Mouse (Mus musculus) thymus, adult 2 months (tissue): Measurements from ENCODE around the gene Abcg1. TPM values are rescaled to one million over a fixed set of nuclear protein-coding genes. Genes with fewer than 3 reads are reported as not detected.
A peak's percentile ranks its signal among the peaks of the same experiment; 100 is the strongest.

Experiments
- DNase-seq: peaks from one replicate; pipeline ENCODE4 v3.0.0; 2021
- H3K27ac ChIP-seq: fragments of 200-500 bp; 2 replicates; pipeline ENCODE4 v1.5.1; 2012; ENCODE audit warnings: low read length, control low read depth; ENCODE audit not compliant: control insufficient read depth, insufficient read depth
- H3K27me3 ChIP-seq: fragments of 200-500 bp; 2 replicates; pipeline ENCODE4 v1.6.1; 2012; ENCODE audit warnings: mild to moderate bottlenecking, low read length, moderate library complexity, mixed read lengths; ENCODE audit not compliant: control insufficient read depth, insufficient read depth
- H3K36me3 ChIP-seq: fragments of 200-500 bp; 2 replicates; pipeline ENCODE4 v1.6.1; 2012; ENCODE audit warnings: mild to moderate bottlenecking, low read length, moderate library complexity; ENCODE audit not compliant: control insufficient read depth, insufficient read depth
- H3K4me1 ChIP-seq: fragments of 200-500 bp; replicated peaks from 2 replicates; pipeline ENCODE4 v1.6.1; 2012; ENCODE audit warnings: low read length; ENCODE audit not compliant: control insufficient read depth, insufficient read depth
- H3K4me3 ChIP-seq: fragments of 200-500 bp; 2 replicates; pipeline ENCODE4 v1.5.1; 2012; ENCODE audit warnings: mild to moderate bottlenecking, low read length, control low read depth, moderate library complexity; ENCODE audit not compliant: control insufficient read depth, insufficient read depth
- CTCF ChIP-seq: fragments of 200-500 bp; IDR thresholded peaks from 2 replicates; pipeline ENCODE4 v1.5.1; 2012; ENCODE audit warnings: mild to moderate bottlenecking, control low read depth, low read length, moderate library complexity, borderline replicate concordance; ENCODE audit not compliant: control insufficient read depth, poor library complexity, insufficient read depth; ENCODE audit errors: extremely low read depth
- POLR2A ChIP-seq: fragments of 200-500 bp; IDR thresholded peaks from 2 replicates; pipeline ENCODE4 v1.6.1; 2012; ENCODE audit warnings: mild to moderate bottlenecking, low read length, control low read depth, moderate library complexity; ENCODE audit not compliant: control insufficient read depth, poor library complexity, insufficient read depth; ENCODE audit errors: extremely low read depth
- WGBS: fragments of 180-500 bp; shearing (Covaris S2); methylation state at CpG from one replicate; pipeline ENCODE4 v1.1.7; 2018; 5-methylcytosine and 5-hydroxymethylcytosine counted together
- polyA plus RNA-seq: library from polyadenylated mRNA; depleted of rRNA; stranded (reverse); fragments of >200 nt; gene quantifications from 2 replicates; pipeline ENCODE4 v1.2.3, GENCODE M21; 2012; rRNA removed

Abcg1 gene
- 103 and 107 TPM in 2 replicates for polyA plus RNA-seq

DNA sequence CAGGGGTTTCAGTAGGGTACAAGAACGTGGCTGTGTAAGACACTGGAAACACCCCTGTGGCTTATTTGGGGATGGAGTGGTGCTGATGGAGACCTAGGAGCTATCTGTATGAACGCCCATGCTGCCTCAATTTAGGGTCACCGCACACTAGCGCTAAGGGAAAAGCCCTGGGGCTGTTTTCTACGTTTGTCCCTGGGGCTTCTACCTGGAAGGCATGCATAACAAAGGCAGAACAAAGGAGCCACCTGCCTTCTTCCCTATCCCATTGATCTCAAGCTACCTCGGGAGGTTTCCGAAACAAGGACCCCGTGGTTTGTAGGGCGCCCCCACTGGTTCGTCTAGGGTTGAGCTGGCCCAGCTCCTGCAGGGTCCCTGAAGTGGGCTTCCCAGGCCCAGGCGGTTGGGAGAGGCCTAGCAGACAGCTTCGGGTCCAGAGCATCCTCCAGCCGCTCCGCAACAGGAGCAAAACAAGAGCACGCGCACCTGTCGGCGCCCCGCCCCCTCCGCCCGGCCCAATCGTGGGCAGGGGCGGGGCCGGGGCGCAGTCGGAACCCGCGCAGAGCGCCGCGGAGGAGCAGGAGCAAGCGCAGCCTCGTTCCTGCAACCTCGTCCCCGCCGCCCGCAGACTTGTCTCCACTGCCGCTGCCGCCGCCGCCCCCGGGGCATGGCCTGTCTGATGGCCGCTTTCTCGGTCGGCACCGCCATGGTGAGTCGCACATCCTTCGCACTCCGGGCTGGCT is at the start of gene Abcg1:
TSS of gene Abcg1 (plus strand) at position 525 of the 740 bp plus-strand sequence.
- Histone ChIP-seq H3K27me3 (no peaks in the 10 kb centered on the region), H3K36me3 (no peaks in the 10 kb centered on the region), H3K27ac (peak within 1 kb of the TSS; percentile 91), H3K4me3 (peak within 1 kb of the TSS; percentile 89), H3K4me1 (peaks cover 30% of the 10 kb centered on the region)
- TF ChIP-seq CTCF (peak; percentile 44; the same call in 1 of the 2 replicates), POLR2A (peak; percentile 92)
- DNase-seq = peak; percentile 84
- WGBS = 5% methylated on average over 46 of the region's 49 CpGs

- Histone ChIP-seq H3K27me3 (no peaks in the 10 kb centered on the region), H3K4me1 (peaks cover 24% of the 10 kb centered on the region), H3K4me3 (no peak overlapping the region), H3K27ac (no peak overlapping the region), H3K36me3 (no peaks in the 10 kb centered on the region)
- no peak for DNase-seq
- WGBS = 50% methylated on average over 8 of the region's 8 CpGs
- no peak for TF ChIP-seq POLR2A
- TF ChIP-seq CTCF = no peak
Measured at GRCm38 (mm10) chr17:31008416-31008815, 49.1 kb upstream of the Abcg1 start.

DNA sequence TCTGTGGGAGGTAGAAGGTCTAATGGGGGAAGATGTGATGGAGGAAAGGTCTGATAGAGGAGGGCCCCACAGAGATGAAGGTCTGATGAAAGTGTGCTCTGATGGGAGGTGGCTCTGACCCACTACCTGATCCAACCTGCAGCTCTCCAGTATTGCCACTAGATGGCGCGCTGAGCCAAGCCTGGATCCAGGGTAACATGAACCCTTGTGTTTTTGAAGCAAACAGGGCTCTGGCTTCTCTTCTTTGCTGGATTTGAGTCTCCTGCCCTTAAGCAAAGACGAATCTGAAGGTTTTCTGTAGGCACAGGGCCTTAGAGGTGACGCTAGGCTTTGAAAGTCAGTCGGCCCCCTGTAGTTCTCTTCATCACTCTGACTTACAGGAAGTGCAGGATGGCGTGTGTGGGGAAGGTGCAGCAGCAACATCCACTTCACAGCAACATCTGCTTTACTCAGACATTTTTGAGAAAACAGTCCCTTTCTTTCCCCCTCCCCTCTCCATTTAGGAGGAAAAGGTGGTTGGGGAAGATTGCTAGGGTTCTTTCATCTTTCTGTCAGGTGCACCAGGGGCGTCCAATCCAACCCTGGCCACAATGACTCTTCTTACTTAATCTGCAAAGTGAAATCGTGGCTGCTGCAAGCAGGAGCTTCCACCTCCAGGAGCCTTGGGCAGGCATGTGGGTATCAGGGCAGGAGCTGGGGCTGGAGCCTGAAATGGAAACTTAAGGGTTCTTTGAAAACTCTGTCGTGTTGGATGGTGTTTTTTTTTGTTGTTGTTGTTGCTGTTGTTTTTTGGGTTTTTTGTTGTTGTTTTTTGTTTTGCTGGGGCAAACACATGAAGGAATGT is 45.7 kb upstream of the Abcg1 start:
- TF ChIP-seq CTCF (peak; percentile 89; the same call in 1 of the 2 replicates), POLR2A (no peak)
- peak; percentile 62 for DNase-seq
- peaks cover 24% of the 10 kb centered on the region for H3K4me1 ChIP-seq
- peak overlapping the region; percentile 17 for H3K4me3 ChIP-seq
- H3K27ac ChIP-seq = peak overlapping the region; percentile 73
- H3K27me3 ChIP-seq = no peaks in the 10 kb centered on the region
- no peaks in the 10 kb centered on the region for H3K36me3 ChIP-seq
- 4% methylated on average over 9 of the region's 9 CpGs for WGBS

DNA sequence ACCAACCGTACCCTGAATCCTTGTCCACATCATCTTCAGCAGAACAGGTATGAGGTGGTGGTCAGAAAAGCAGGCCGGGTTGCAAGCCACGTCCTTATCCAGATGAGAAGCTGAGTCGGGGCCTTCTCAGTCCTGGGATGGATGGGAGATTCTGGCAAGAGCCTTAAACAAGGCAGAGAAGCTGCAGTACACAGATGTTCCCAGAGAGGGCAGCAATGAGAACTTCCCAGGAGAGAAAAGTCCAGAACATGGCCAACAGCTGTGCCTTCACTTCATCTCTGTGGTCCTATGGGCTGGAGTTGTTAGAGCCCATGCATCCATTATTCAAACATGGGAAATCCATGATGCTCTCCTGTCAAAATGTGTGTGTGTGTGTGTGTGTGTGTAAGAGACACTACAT is 39.2 kb upstream of the Abcg1 start:
- Histone ChIP-seq H3K36me3 (no peaks in the 10 kb centered on the region), H3K4me1 (no peaks in the 10 kb centered on the region), H3K4me3 (no peak overlapping the region), H3K27me3 (no peaks in the 10 kb centered on the region), H3K27ac (no peak overlapping the region)
- 70% methylated on average over 4 of the region's 4 CpGs for WGBS
- peak; percentile 62 for DNase-seq
- TF ChIP-seq POLR2A = no peak
- TF ChIP-seq CTCF = peak; percentile 34; the same call in 1 of the 2 replicates

DNA sequence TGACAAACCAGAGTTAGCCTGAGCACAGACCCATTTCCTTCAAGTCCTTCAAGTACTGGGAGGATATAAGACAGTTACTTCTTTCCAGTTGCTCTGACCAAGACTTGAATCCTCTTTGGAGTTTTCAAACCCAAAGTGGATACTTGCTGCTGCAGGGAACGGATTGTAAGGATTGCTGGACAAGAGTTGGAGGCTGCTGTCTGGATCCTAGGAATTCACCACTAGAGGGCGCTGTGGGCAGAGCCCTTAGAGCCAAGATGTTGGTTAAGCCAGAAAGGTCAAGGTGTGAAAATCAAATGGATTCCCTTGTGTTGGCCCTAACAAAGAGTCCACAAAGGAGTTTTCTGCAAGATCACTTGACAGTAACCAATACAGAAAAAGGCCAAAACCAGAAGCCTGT is 38.0 kb upstream of the Abcg1 start:
- H3K4me1 ChIP-seq = no peaks in the 10 kb centered on the region
- DNase-seq = peak; percentile 71
- TF ChIP-seq CTCF = no peak
- TF ChIP-seq POLR2A = no peak
- 4% methylated on average over 2 of the region's 2 CpGs for WGBS
- no peaks in the 10 kb centered on the region for H3K36me3 ChIP-seq
- H3K27me3 ChIP-seq = no peaks in the 10 kb centered on the region
- H3K4me3 ChIP-seq = no peak overlapping the region
- no peak overlapping the region for H3K27ac ChIP-seq

- Histone ChIP-seq H3K36me3 (no peaks in the 10 kb centered on the region), H3K4me1 (no peaks in the 10 kb centered on the region), H3K4me3 (no peak overlapping the region), H3K27ac (no peak overlapping the region), H3K27me3 (no peaks in the 10 kb centered on the region)
- 99% methylated on average over 2 of the region's 2 CpGs for WGBS
- no peak for DNase-seq
- TF ChIP-seq POLR2A = no peak
- TF ChIP-seq CTCF = no peak
Measured at GRCm38 (mm10) chr17:31020078-31020477, 37.4 kb upstream of the Abcg1 start.
